Mouse (Mus musculus) macrophage (primary cell): ENCODE measurements around the gene S100g. TPM values are rescaled to one million over a fixed set of nuclear protein-coding genes. Genes with fewer than 3 reads are reported as not detected.

Experiments used
- H3K27ac ChIP-seq: fragments of 350-480 bp; formaldehyde crosslinking; 2 replicates; pipeline ENCODE4 v1.9.0; 2021
- H3K36me3 ChIP-seq: fragments of 350-480 bp; formaldehyde crosslinking; 2 replicates; pipeline ENCODE4 v1.9.0; 2021; ENCODE audit errors: inconsistent target
- H3K4me3 ChIP-seq: fragments of 350-480 bp; formaldehyde crosslinking; 2 replicates; pipeline ENCODE4 v1.9.0; 2021; ENCODE audit errors: inconsistent target
- H3K79me2 ChIP-seq: fragments of 350-480 bp; formaldehyde crosslinking; 2 replicates; pipeline ENCODE4 v1.9.0; 2021; ENCODE audit errors: inconsistent target
- WGBS: methylation state at CpG from one replicate; pipeline ENCODE4 v1.1.7; 2026; ENCODE audit warnings: inconsistent platforms; ENCODE audit not compliant: missing documents; 5-methylcytosine and 5-hydroxymethylcytosine counted together
- polyA plus RNA-seq: library from polyadenylated mRNA; stranded (reverse); fragments of 250-400 nt; gene quantifications from 3 replicates; pipeline ENCODE4 v1.2.4, GENCODE M21; 2018; ENCODE audit warnings: inconsistent platforms
- total RNA-seq, 78 experiments: library from RNA; depleted of rRNA; stranded (reverse); fragments of 250-400 nt; gene quantifications; 1 replicate in 9 of 78; 2 replicates in 24 of 78; 3 replicates in 43 of 78; 4 replicates in 2 of 78; pipeline ENCODE4 v1.2.4; 2018; ENCODE audit warnings: inconsistent platforms in 56 of 78

S100g gene
- total RNA-seq (2018; cell fraction: chromatin; rRNA removed): not detected
- not detected for total RNA-seq (2018; cell fraction: cytosol; rRNA removed)
- not detected for total RNA-seq (2018; cell fraction: nucleus; rRNA removed)
- polyA plus RNA-seq: not detected in 3 replicates

- Histone ChIP-seq H3K79me2 (no peaks in the 10 kb centered on the region), H3K27ac (no peak within 1 kb of the TSS), H3K4me3 (no peak within 1 kb of the TSS), H3K36me3 (no peaks in the 10 kb centered on the region)
- 72% methylated on average over 3 of the region's 3 CpGs for WGBS
Measured at GRCm38 (mm10) chrX:162964383-162964782, at the start of gene S100g. S100g (minus strand) TSS chrX:162964599.

- Histone ChIP-seq H3K27ac (no peak overlapping the region), H3K79me2 (no peaks in the 10 kb centered on the region), H3K36me3 (0 out of 2 replicates have a peak, but pooled peaks cover 5% of the 10 kb centered on the region), H3K4me3 (no peak overlapping the region)
- WGBS: 90% methylated on average over 3 of the region's 3 CpGs
Measured at GRCm38 (mm10) chrX:162992121-162992520, 27.7 kb upstream of the S100g start.

GRCm38 (mm10) chrX:162991396-162991795 is 27.0 kb upstream of the S100g start:
- WGBS: 92% methylated on average over 3 of the region's 4 CpGs
- H3K4me3 ChIP-seq: no peak overlapping the region
- H3K36me3 ChIP-seq: no peaks in the 10 kb centered on the region
- H3K79me2 ChIP-seq: no peaks in the 10 kb centered on the region
- no peak overlapping the region for H3K27ac ChIP-seq

- Histone ChIP-seq H3K27ac (no peak overlapping the region), H3K36me3 (no peaks in the 10 kb centered on the region), H3K4me3 (no peak overlapping the region), H3K79me2 (no peaks in the 10 kb centered on the region)
- 92% methylated on average over 10 of the region's 10 CpGs for WGBS
Measured at GRCm38 (mm10) chrX:162986876-162987495, 22.6 kb upstream of the S100g start.

- Histone ChIP-seq H3K36me3 (no peaks in the 10 kb centered on the region), H3K79me2 (no peaks in the 10 kb centered on the region), H3K27ac (no peak overlapping the region), H3K4me3 (no peak overlapping the region)
- 92% methylated on average over 3 of the region's 3 CpGs for WGBS
Measured at GRCm38 (mm10) chrX:162976194-162976593, 11.8 kb upstream of the S100g start.

- Histone ChIP-seq H3K79me2 (no peaks in the 10 kb centered on the region), H3K4me3 (no peak overlapping the region), H3K27ac (no peak overlapping the region), H3K36me3 (no peaks in the 10 kb centered on the region)
- WGBS: 91% methylated on average over 7 of the region's 8 CpGs
Measured at GRCm38 (mm10) chrX:162967456-162967855, 3.1 kb upstream of the S100g start.

- H3K36me3 ChIP-seq: no peaks in the 10 kb centered on the region
- no peak overlapping the region for H3K4me3 ChIP-seq
- H3K79me2 ChIP-seq: no peaks in the 10 kb centered on the region
- 76% methylated on average over 4 of the region's 4 CpGs for WGBS
- no peak overlapping the region for H3K27ac ChIP-seq
Measured at GRCm38 (mm10) chrX:162963840-162964239, 559 bp downstream of the S100g start.

- Histone ChIP-seq H3K4me3 (no peak overlapping the region), H3K36me3 (no peaks in the 10 kb centered on the region), H3K27ac (no peak overlapping the region), H3K79me2 (no peaks in the 10 kb centered on the region)
- 80% methylated on average over 3 of the region's 3 CpGs for WGBS
Measured at GRCm38 (mm10) chrX:162957921-162958320, 6.5 kb downstream of the S100g start.

- no peak overlapping the region for H3K27ac ChIP-seq
- no peak overlapping the region for H3K4me3 ChIP-seq
- no peaks in the 10 kb centered on the region for H3K79me2 ChIP-seq
- no peaks in the 10 kb centered on the region for H3K36me3 ChIP-seq
- 70% methylated on average over 3 of the region's 3 CpGs for WGBS
Measured at GRCm38 (mm10) chrX:162949811-162950439, 14.5 kb downstream of the S100g start.

- Histone ChIP-seq H3K36me3 (0 out of 2 replicates have a peak, but pooled peaks cover 6% of the 10 kb centered on the region), H3K27ac (no peak overlapping the region), H3K4me3 (no peak overlapping the region), H3K79me2 (no peaks in the 10 kb centered on the region)
- 78% methylated on average over 1 of the region's 1 CpGs for WGBS
Measured at GRCm38 (mm10) chrX:162942027-162942426, 22.4 kb downstream of the S100g start.

- H3K27ac ChIP-seq: no peak overlapping the region
- no peaks in the 10 kb centered on the region for H3K79me2 ChIP-seq
- no peaks in the 10 kb centered on the region for H3K36me3 ChIP-seq
- no peak overlapping the region for H3K4me3 ChIP-seq
- WGBS: 100% methylated on average over 2 of the region's 2 CpGs
Measured at GRCm38 (mm10) chrX:162931467-162931866, 32.9 kb downstream of the S100g start.

GRCm38 (mm10) chrX:162921487-162922125 is 42.8 kb downstream of the S100g start:
- H3K4me3 ChIP-seq: no peak overlapping the region
- H3K27ac ChIP-seq: no peak overlapping the region
- WGBS: 74% methylated on average over 8 of the region's 8 CpGs
- H3K36me3 ChIP-seq: no peaks in the 10 kb centered on the region
- H3K79me2 ChIP-seq: no peaks in the 10 kb centered on the region

- Histone ChIP-seq H3K27ac (no peak overlapping the region), H3K79me2 (no peaks in the 10 kb centered on the region), H3K4me3 (no peak overlapping the region), H3K36me3 (0 out of 2 replicates have a peak, but pooled peaks cover 7% of the 10 kb centered on the region)
- 46% methylated on average over 5 of the region's 5 CpGs for WGBS
Measured at GRCm38 (mm10) chrX:162915697-162916096, 48.7 kb downstream of the S100g start.

GRCm38 (mm10) chrX:162913651-162914050 is 50.7 kb downstream of the S100g start:
- WGBS: 92% methylated on average over 3 of the region's 3 CpGs
- 0 out of 2 replicates have a peak, but pooled peaks cover 7% of the 10 kb centered on the region for H3K36me3 ChIP-seq

More at GRCm38 (mm10) chrX:162913651-162914050, 50.7 kb downstream of the S100g start:
- Histone ChIP-seq H3K27ac (no peak overlapping the region), H3K4me3 (no peak overlapping the region), H3K79me2 (no peaks in the 10 kb centered on the region)
